Mouse (Mus musculus) cerebellum, adult 2 months (tissue): ENCODE measurements around the gene Kcnip3.

Experiments used
- CTCF ChIP-seq: fragments of 200-500 bp; IDR thresholded peaks from 2 replicates; pipeline ENCODE4 v1.5.1; 2011; ENCODE audit warnings: low read depth, mild to moderate bottlenecking, control low read depth, low read length, moderate library complexity, borderline replicate concordance; ENCODE audit not compliant: insufficient read depth
- POLR2A ChIP-seq: fragments of 200-500 bp; IDR thresholded peaks from 2 replicates; pipeline ENCODE4 v1.6.1; 2011; ENCODE audit warnings: low read length, control low read depth, borderline replicate concordance; ENCODE audit not compliant: insufficient read depth

DNA sequence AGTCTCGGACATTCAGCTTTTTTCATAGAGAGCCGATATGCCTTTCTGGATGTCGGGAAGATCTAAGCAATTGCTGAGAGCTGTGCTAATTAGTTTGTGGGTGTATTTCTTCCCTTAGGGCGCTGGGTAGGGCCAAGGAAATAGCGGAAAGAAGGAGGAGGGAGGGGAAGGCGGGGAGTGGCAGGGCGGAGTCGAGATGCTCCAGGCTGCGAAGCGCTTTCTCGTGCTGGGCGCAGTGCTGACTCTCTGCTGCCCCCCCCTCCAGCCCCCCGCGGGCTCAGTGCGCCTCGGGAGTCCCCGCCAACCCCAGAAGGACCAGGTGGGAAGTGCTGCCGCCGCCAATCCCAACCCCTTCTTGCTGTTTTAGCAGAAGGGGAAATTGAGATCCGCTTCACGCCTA is 38.9 kb downstream of the Kcnip3 start:
- no peak for TF ChIP-seq CTCF
- no peak for TF ChIP-seq POLR2A
